Mouse (Mus musculus) neutrophil, adult 83 days (primary cell): Measurements from ENCODE around the gene Mcoln2. TPM values are rescaled to one million over a fixed set of nuclear protein-coding genes. Genes with fewer than 3 reads are reported as not detected.

Source experiments
- total RNA-seq, 2 experiments: library from RNA; stranded (reverse); gene quantifications; one replicate each; pipeline ENCODE4 v1.2.4; 2023

Mcoln2 gene
- total RNA-seq, result under 1 TPM in 1 of 2 experiments, not detected in 1; 0.53 TPM

DNA sequence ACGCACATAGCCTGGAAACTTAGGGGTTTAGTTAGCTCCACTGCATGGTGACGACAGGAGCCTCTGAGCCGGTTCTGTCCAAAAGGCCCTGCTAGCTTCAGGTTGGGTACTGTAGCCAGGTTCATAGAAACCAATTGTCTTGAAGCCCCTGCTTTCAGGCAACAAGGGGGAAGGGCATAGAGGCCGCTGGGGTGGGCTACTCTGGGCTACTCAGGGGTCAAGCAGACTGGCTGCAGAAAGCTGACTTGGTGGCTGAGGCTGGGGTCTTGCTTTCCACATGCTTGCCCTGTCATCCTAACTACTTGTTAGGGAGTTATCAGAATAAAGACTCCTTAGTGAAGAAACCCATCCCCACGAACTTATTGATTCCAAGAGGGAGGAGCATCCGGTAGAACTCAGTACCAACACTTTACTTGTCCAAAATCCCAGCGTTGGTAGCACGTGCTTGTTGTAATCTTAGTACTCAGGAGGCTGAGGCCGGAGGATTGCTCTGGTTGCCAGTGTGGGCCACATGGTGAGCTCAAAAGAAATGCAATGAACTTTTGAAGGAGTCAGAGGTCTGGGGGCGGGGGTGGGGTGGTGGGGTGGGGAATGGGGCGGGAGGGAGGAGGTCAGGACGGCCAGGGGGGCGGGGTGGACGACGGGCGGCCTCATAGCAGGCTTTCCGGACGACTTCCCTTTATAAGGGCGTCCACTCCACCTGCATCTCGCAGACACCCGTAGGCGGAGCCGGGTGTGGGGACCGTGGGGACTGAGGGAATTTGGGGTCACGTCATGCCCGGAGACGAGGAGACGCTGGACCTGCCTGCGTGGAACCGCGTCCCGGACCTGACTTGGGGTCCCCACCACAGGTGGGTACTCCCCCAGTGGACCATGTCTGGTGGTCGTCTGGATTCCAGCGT lies at the start of gene Mcoln2:
Mcoln2 (plus strand) TSS at position 678 of the 902 bp plus-strand sequence.

GRCm38 (mm10) chr3:146107921-146108571 lies 41.6 kb upstream of the Mcoln2 start, which contains the start of gene Wdr63:
TSS of gene Wdr63 (minus strand) at chr3:146108130.

DNA sequence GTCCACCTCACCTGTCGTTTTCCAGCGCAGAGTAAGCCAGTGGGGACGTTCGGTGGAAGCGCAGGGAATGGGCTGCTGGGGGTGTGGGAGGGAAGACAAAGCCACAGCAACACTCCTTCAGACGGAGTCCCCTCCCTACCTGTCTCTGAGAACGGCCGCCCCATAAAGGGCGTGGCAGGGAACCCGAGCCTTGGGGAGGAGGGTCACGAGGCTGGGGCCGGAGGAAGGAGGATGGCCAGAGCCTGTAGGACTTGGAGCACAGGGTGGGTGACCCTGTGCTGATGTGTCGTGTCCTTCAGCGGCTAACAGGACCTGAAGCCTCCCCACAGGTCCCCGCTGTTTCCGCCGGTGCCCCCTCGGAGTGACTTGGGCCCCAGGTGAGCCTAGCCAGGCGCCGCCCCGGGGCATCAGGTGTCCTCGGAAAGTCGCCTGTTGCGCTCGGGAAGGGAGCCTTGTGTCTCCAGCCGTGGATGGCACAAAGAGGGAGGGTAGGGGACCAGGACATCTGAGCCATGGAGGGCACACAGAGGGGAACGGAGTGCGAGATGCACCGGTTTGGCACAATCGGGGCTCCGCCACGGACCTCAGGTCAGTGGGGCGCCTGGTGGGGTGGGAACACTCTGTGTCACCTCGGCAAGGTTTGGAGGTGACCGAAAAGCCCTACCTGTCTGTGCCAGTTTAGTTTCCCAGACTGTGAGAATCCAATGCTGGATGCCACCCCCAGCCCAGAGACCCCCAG lies 32.2 kb upstream of the Mcoln2 start, which contains the start of gene Mcoln3:
Mcoln3 (plus strand) TSS at position 193 of the 739 bp plus-strand sequence.

DNA sequence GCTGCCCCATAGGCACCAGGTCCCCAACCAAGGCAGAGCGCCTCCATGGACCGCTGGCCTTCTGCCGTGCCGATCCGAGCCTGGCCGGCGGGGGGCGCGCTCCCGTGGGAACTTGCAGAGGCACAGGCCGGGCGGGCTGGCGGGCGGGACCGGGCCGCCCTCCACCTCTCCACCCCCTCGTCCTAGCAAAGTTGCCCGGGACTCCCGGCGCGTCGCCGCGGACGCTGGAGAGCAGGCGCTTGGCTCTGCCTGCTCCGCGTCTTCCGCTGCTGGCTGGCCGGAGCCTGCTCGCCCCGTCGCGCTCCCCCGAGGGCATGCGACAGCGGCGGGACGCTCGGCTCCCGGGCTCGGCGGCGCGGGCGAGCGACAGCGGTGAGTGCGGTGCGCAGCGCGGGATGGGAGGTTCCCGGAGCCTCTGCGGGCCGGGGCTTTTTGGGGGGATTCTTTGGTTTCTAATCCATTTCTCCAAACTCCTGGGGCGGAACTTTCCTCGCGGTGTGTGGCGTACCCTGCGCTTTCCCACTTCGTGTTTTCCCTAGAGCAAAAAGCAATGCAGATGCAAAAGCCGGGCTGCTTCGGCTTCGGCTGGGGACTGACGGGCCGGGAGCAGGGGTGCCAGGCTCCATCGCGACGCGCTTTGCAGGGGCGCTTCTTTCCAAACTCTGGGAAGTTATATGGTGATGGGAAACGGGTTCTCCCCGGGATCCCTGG lies 71.3 kb downstream of the Mcoln2 start, which contains the start of gene Lpar3:
Lpar3 (plus strand) TSS at position 188 of the 711 bp plus-strand sequence.

Other genes starting within 250 kb of the Mcoln2 start
- gene Bcl10, start 227.0 kb upstream of the Mcoln2 start, total RNA-seq, result 10 to 100 TPM; 62.2 to 83.1 TPM
- gene 2410004B18Rik, start 211.8 kb upstream of the Mcoln2 start, total RNA-seq, result 10 to 100 TPM; 28.5 to 30.4 TPM
- gene Syde2, start 162.0 kb upstream of the Mcoln2 start, total RNA-seq, result under 1 TPM; 0.13 to 0.22 TPM
- gene Wdr63, start 41.7 kb upstream of the Mcoln2 start, total RNA-seq, result not detected
- not detected for gene Mcoln3, start 32.4 kb upstream of the Mcoln2 start, total RNA-seq
- gene Lpar3, start 71.1 kb downstream of the Mcoln2 start, total RNA-seq, result under 1 TPM in 1 of 2 experiments, not detected in 1; 0.15 TPM